Mouse (Mus musculus): ENCODE measurements at regions not wholly inside any gene's neighbourhood (a gene's known extent, or its start where the extent isn't known, plus 50 kb on each side); places are given as distances from the start of the nearest gene placed in this dataset.
"Not testable (repeated sequence)": the region's sequence is repeated elsewhere in the genome, so short reads cannot be mapped to it uniquely, and the experiment has no call there.

DNA sequence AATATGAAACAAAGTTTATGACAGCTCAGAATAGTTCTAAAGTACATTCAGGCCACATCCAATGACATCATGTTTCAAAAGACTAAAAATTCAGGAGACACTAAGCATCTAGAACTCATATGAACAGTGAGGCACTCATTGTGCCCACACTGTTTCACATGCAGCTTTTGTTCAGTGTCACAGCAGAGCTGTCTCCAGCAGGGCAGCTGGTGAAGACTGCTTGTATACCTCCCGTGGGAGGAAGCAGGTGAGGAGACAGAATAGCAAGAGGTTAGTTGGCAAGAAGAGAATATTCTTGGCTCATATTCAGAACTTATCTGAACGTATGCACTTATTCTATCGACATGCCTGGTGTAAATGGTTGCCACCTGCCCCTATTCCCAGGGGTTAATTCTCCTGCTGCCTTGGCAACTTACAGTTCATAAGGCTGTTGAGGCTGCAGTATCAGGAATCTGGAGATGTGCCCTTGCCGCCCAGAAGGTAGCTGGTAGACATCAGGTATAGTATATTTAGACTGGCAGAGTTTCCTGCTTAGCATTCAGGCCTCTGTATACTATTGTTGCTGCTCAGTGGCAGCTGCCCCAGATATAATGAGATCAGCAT lies 1109.0 kb downstream of the Lrfn5 start:
- Histone ChIP-seq H3K4me1 (no peaks in the 10 kb centered on the region), H3K27me3 (replicated peaks) (no peaks in the 10 kb centered on the region), H3K36me3 (no peaks in the 10 kb centered on the region), H3K27ac (replicated peaks) (no peak overlapping the region), H3K9me3 (replicated peaks) (no peaks in the 10 kb centered on the region), H3K4me3 (replicated peaks) (no peak overlapping the region), H3K4me2 (no peak overlapping the region), H3K9ac (replicated peaks) (no peak overlapping the region)
- no peak for ATAC-seq (ENCODE audit: low FRiP score)
- 65% methylated on average over 4 of the region's 4 CpGs for WGBS

DNA sequence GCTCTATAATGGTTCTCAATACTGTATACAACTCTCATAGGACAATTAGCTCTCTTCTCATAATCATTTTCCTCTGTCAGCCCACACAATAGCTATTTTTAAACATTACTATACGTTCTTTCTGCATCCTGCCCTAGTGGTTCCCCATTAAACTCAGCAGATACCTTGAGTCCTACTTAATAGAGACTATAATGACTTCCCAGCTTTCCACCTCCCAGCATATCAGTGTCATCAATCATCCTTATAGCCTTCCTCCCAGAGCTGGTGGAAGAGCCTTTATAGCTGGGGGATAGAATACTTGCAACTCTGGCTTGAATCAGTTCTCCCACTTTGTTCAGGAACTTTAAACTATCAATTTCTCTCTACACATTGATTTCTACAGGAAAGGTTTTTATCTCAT lies 1141.7 kb downstream of the Lrfn5 start:
- 31% methylated on average over 1 of the region's 1 CpGs for WGBS
- Histone ChIP-seq H3K4me3 (replicated peaks) (no peak overlapping the region), H3K36me3 (no peaks in the 10 kb centered on the region), H3K4me2 (no peak overlapping the region), H3K27me3 (replicated peaks) (no peaks in the 10 kb centered on the region), H3K4me1 (no peaks in the 10 kb centered on the region), H3K27ac (replicated peaks) (no peak overlapping the region), H3K9ac (replicated peaks) (no peak overlapping the region), H3K9me3 (replicated peaks) (no peaks in the 10 kb centered on the region)
- ATAC-seq (ENCODE audit: low FRiP score) = peak; percentile 70

- not testable (repeated sequence) for H3K9me3 ChIP-seq (replicated peaks); ATAC-seq (ENCODE audit: low FRiP score); H3K27me3 ChIP-seq (replicated peaks); H3K27ac ChIP-seq (replicated peaks); H3K9ac ChIP-seq (replicated peaks); H3K36me3 ChIP-seq; H3K4me1 ChIP-seq; H3K4me3 ChIP-seq (replicated peaks); H3K4me2 ChIP-seq
- WGBS = 81% methylated on average over 1 of the region's 1 CpGs
These were observed 1184.2 kb downstream of the Lrfn5 start for GRCm38 (mm10) chr12:62707198-62707597.
